Mouse (Mus musculus) MEL (cell line): ENCODE results near the gene Srp72. TPM values are rescaled to one million over a fixed set of nuclear protein-coding genes. Genes with fewer than 3 reads are reported as not detected.

Experiments used
- DNase-seq: peaks from one replicate; pipeline ENCODE4 v3.0.0; 2011; ENCODE audit warnings: low read depth, low spot score
- H3K27ac ChIP-seq: 2 replicates; pipeline ENCODE4 v1.5.1; 2012; ENCODE audit warnings: low read depth, mild to moderate bottlenecking, control low read depth, low read length, moderate library complexity; ENCODE audit not compliant: control insufficient read depth
- H3K27me3 ChIP-seq, 2 experiments: fragments of 150-350 bp in 1 of 2; sonication (generic) in 1 of 2; 2 replicates each; pipeline ENCODE4 v1.6.1; 2012; ENCODE audit warnings: low read length in 2 of 2, mild to moderate bottlenecking in 2 of 2, improper control_type of control experiment in 1 of 2, moderate library complexity in 1 of 2; ENCODE audit not compliant: insufficient read depth in 2 of 2, control insufficient read depth in 1 of 2
- H3K36me3 ChIP-seq, 2 experiments: 2 replicates each; pipeline ENCODE4 v1.6.1; 2012 to 2014; ENCODE audit warnings: low read length in 2 of 2, improper control_type of control experiment in 1 of 2, inconsistent platforms in 1 of 2, mild to moderate bottlenecking in 1 of 2; ENCODE audit not compliant: insufficient read depth in 2 of 2, control insufficient read depth in 1 of 2
- H3K4me1 ChIP-seq, 2 experiments: fragments of 150-350 bp in 1 of 2; sonication (generic) in 1 of 2; 2 replicates each; pipeline ENCODE4 v1.6.1; 2012; ENCODE audit warnings: low read length in 2 of 2, improper control_type of control experiment in 1 of 2, mild to moderate bottlenecking in 1 of 2; ENCODE audit not compliant: insufficient read depth in 2 of 2, control insufficient read depth in 1 of 2
- H3K4me3 ChIP-seq, 2 experiments: fragments of 150-350 bp in 1 of 2; sonication (generic) in 1 of 2; 2 replicates each; pipeline ENCODE4 v1.5.1; 2012; ENCODE audit warnings: low read depth in 2 of 2, low read length in 2 of 2, mild to moderate bottlenecking in 2 of 2, moderate library complexity in 2 of 2, control low read depth in 1 of 2, improper control_type of control experiment in 1 of 2; ENCODE audit not compliant: control insufficient read depth in 1 of 2, insufficient read depth in 1 of 2
- H3K79me2 ChIP-seq: 2 replicates; pipeline ENCODE4 v1.6.1; 2012; ENCODE audit warnings: mild to moderate bottlenecking, low read length, moderate library complexity; ENCODE audit not compliant: control insufficient read depth, poor library complexity, insufficient read depth
- H3K9ac ChIP-seq: 2 replicates; pipeline ENCODE4 v1.6.1; 2012; ENCODE audit warnings: low read depth, mild to moderate bottlenecking, control low read depth, low read length, moderate library complexity; ENCODE audit not compliant: control insufficient read depth, poor library complexity, severe bottlenecking
- H3K9me3 ChIP-seq: fragments of 150-350 bp; sonication (generic); replicated peaks from 2 replicates; pipeline ENCODE4 v1.6.1; 2012; ENCODE audit warnings: mild to moderate bottlenecking, low read length, improper control_type of control experiment, moderate library complexity; ENCODE audit not compliant: insufficient read depth
- BHLHE40 ChIP-seq: IDR thresholded peaks from 2 replicates; pipeline ENCODE4 v1.6.1; 2012; ENCODE audit warnings: low read depth, mild to moderate bottlenecking, inconsistent platforms, low read length, improper control_type of control experiment, borderline replicate concordance
- CHD1 ChIP-seq: IDR thresholded peaks from 2 replicates; pipeline ENCODE4 v1.6.1; 2012; ENCODE audit warnings: low read depth, mild to moderate bottlenecking, inconsistent platforms, low read length, improper control_type of control experiment
- EP300 ChIP-seq, 2 experiments: IDR thresholded peaks; 2 replicates each; pipeline ENCODE4 v1.6.1; 2011; ENCODE audit warnings: improper control_type of control experiment in 2 of 2, low read length in 2 of 2, low read depth in 1 of 2, mild to moderate bottlenecking in 1 of 2
- ETS1 ChIP-seq: IDR thresholded peaks from 2 replicates; pipeline ENCODE4 v1.6.1; 2012; ENCODE audit warnings: low read depth, mild to moderate bottlenecking, inconsistent platforms, low read length, improper control_type of control experiment, moderate library complexity
- GATA1 ChIP-seq: IDR thresholded peaks from 2 replicates; pipeline ENCODE4 v1.6.1; 2011; ENCODE audit warnings: low read depth, low read length, improper control_type of control experiment
- MAZ ChIP-seq: IDR thresholded peaks from 2 replicates; pipeline ENCODE4 v1.6.1; 2012; ENCODE audit warnings: low read depth, mild to moderate bottlenecking, inconsistent platforms, low read length, improper control_type of control experiment
- MYB ChIP-seq: IDR thresholded peaks from 2 replicates; pipeline ENCODE4 v1.6.1; 2011; ENCODE audit warnings: mild to moderate bottlenecking, low read depth, low read length, improper control_type of control experiment
- MYC ChIP-seq: IDR thresholded peaks from 2 replicates; pipeline ENCODE4 v1.6.1; 2011; ENCODE audit warnings: low read depth, mild to moderate bottlenecking, low read length, improper control_type of control experiment, moderate library complexity
- POLR2AphosphoS5 ChIP-seq: IDR thresholded peaks from 2 replicates; pipeline ENCODE4 v1.6.1; 2012; ENCODE audit warnings: low read depth, borderline replicate concordance, mild to moderate bottlenecking, inconsistent platforms, low read length, moderate library complexity, mixed read lengths
- RAD21 ChIP-seq: IDR thresholded peaks from 2 replicates; pipeline ENCODE4 v1.6.1; 2011; ENCODE audit warnings: mild to moderate bottlenecking, low read depth, low read length, improper control_type of control experiment
- RCOR1 ChIP-seq: IDR thresholded peaks from 2 replicates; pipeline ENCODE4 v1.6.1; 2012; ENCODE audit warnings: low read depth, mild to moderate bottlenecking, inconsistent platforms, low read length, improper control_type of control experiment
- SIN3A ChIP-seq: IDR thresholded peaks from 2 replicates; pipeline ENCODE4 v1.6.1; 2012; ENCODE audit warnings: low read length, improper control_type of control experiment, inconsistent platforms
- TAL1 ChIP-seq: IDR thresholded peaks from 2 replicates; pipeline ENCODE4 v1.6.1; 2012; ENCODE audit warnings: mild to moderate bottlenecking, inconsistent platforms, low read length, moderate library complexity, mixed read lengths
- TCF12 ChIP-seq: IDR thresholded peaks from 2 replicates; pipeline ENCODE4 v1.6.1; 2014; ENCODE audit warnings: low read depth, mild to moderate bottlenecking, inconsistent platforms, low read length, improper control_type of control experiment, moderate library complexity
- USF1 ChIP-seq: IDR thresholded peaks from 2 replicates; pipeline ENCODE4 v1.6.1; 2014; ENCODE audit warnings: low read depth, mild to moderate bottlenecking, inconsistent platforms, low read length, improper control_type of control experiment, moderate library complexity
- USF2 ChIP-seq, 2 experiments: IDR thresholded peaks; 2 replicates each; pipeline ENCODE4 v1.6.1; 2011 to 2012; ENCODE audit warnings: improper control_type of control experiment in 2 of 2, low read length in 2 of 2, borderline replicate concordance in 1 of 2, inconsistent platforms in 1 of 2, low read depth in 1 of 2, mild to moderate bottlenecking in 1 of 2; ENCODE audit not compliant: insufficient read depth in 1 of 2
- ZC3H11A ChIP-seq: IDR thresholded peaks from 2 replicates; pipeline ENCODE4 v1.6.1; 2012; ENCODE audit warnings: low read depth, mild to moderate bottlenecking, inconsistent platforms, low read length, improper control_type of control experiment
- ZMIZ1 ChIP-seq: IDR thresholded peaks from 2 replicates; pipeline ENCODE4 v1.6.1; 2012; ENCODE audit warnings: low read depth, mild to moderate bottlenecking, inconsistent platforms, low read length, improper control_type of control experiment, moderate library complexity
- ZNF384 ChIP-seq: IDR thresholded peaks from 2 replicates; pipeline ENCODE4 v1.6.1; 2012; ENCODE audit warnings: low read depth, mild to moderate bottlenecking, inconsistent platforms, low read length, improper control_type of control experiment
- polyA plus RNA-seq, 2 experiments: library from polyadenylated mRNA; stranded (reverse) in 1 of 2; unstranded in 1 of 2; fragments of >175 nt in 1 of 2; fragments of >200 nt in 1 of 2; gene quantifications; 2 replicates each; pipeline versions ENCODE4 v1.2.1 to v1.2.4; 2012; ENCODE audit warnings: low replicate concordance in 2 of 2, low read depth in 1 of 2; ENCODE audit not compliant: insufficient read length in 2 of 2, insufficient read depth in 1 of 2, missing spikeins in 1 of 2
- total RNA-seq: library from RNA; depleted of rRNA; stranded (reverse); fragments of 300-350 nt; gene quantifications from 2 replicates; pipeline ENCODE4 v1.2.3, GENCODE M21; 2012

Gene Srp72
- total and polyA plus RNA-seq, 3 experiments = 87.1 to 231 (median 140) TPM

DNA sequence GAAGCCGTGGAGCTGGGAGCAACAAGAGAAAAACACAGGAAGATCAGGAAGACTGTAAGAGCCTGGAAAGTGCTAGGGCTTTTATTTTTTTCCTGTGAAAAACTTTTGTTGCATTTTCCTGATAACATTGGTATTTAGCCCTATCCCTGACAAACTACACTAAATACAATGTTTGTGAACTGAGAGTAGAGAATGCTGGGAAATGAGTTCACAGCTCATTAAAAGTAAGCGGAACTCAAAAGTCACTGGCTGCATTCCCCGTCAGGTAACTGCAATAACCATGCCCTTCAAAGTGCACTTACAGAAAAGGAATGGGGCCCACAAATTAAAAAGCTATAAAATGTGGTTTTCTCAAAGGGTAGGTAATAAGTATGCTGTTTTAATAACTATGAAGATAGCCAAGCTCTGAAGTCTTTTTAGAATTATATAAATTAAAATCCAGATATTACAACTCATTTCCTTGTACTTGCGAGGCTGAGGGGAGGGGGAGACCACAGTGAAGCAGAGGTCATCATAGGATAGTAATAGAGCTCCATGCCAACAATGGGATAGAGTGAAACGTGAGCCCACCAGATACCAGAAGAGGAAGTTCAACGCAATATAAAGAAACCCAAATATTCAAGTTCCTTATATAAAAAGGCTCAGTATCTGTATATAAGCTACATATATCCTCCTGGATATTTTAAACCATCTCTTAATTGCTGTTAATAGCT, 29.4 kb upstream of the Srp72 start:
- no peak for TF ChIP-seq ZC3H11A
- TF ChIP-seq TAL1 = peak; percentile 56
- TF ChIP-seq ETS1 = peak; percentile 83
- peak; percentile 68 for TF ChIP-seq SIN3A
- TF ChIP-seq EP300 (IDR thresholded peaks at IDR 0.05; ENCODE audit: low read depth in 1 of 2, low read length in 2 of 2) = peak; percentile 82 to 85
- TF ChIP-seq USF1 = no peak
- TF ChIP-seq RAD21 = no peak
- TF ChIP-seq TCF12 = peak; percentile 78
- TF ChIP-seq POLR2AphosphoS5 = no peak
- TF ChIP-seq MYC = peak; percentile 45; the same call in 1 of the 2 replicates
- TF ChIP-seq MAZ = no peak
- 0 out of 2 replicates have a peak, but pooled peaks have one; percentile 53 for TF ChIP-seq CHD1
- 0 out of 2 replicates have a peak, but pooled peaks have one; percentile 28 for TF ChIP-seq RCOR1
- TF ChIP-seq GATA1 = peak; percentile 67
- peak; percentile 96 for TF ChIP-seq BHLHE40
- Histone ChIP-seq H3K79me2 (peaks cover 85% of the 10 kb centered on the region), H3K9me3 (no peaks in the 10 kb centered on the region), H3K4me1 (peaks cover 49 to 54% of the 10 kb centered on the region in 2 experiments), H3K27ac (peak overlapping the region; percentile 77), H3K4me3 (peak overlapping the region in 1 of 2 experiments; percentile 0; a peak in 1 of 4 replicates), H3K27me3 (no peaks in the 10 kb centered on the region), H3K36me3 (peaks cover 34 to 85% of the 10 kb centered on the region in 2 experiments), H3K9ac (peak overlapping the region; percentile 40)
- DNase-seq = peak; percentile 89

DNA sequence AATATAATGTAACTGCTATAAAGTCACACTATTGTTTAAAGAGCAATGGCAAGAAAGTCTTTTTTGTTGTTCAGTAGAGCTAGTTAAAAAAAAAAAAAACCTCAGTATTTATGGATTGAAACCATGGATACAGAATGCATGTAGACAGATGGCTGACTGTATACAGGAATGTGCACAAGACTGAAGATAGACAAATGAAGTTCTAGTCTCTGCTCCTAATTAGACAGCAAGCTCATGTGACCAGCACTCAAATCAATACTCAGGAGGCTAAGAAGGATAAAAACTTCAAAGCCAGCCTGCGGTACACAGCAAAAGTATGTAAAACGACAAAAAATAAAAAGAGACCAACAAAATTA, 28.8 kb upstream of the Srp72 start:
- DNase-seq = no peak

More for the DNA sequence above, 28.8 kb upstream of the Srp72 start:
- H3K4me1 ChIP-seq = peaks cover 46 to 51% of the 10 kb centered on the region in 2 experiments
- TF ChIP-seq ZNF384 (peak; percentile 65; the same call in 1 of the 2 replicates), GATA1 (no peak), USF1 (peak; percentile 50; the same call in 1 of the 2 replicates), MYC (no peak), ZMIZ1 (no peak), MYB (no peak), USF2 (IDR thresholded peaks at IDR 0.05; ENCODE audit: borderline replicate concordance in 1 of 2, insufficient read depth in 1 of 2, low read depth in 1 of 2, low read length in 2 of 2) (no peak)
- no peaks in the 10 kb centered on the region for H3K9me3 ChIP-seq
- no peaks in the 10 kb centered on the region for H3K27me3 ChIP-seq
- peaks cover 31 to 79% of the 10 kb centered on the region in 2 experiments for H3K36me3 ChIP-seq
- H3K4me3 ChIP-seq = no peak overlapping the region
- H3K79me2 ChIP-seq = peaks cover 86% of the 10 kb centered on the region
- peak overlapping the region; percentile 48 for H3K27ac ChIP-seq
- H3K9ac ChIP-seq = peak overlapping the region; percentile 27
